Mouse (Mus musculus) spleen, adult 2 months (tissue): Measurements from ENCODE around the gene Saxo1.

Experiments
- CTCF ChIP-seq: fragments of 200-500 bp; IDR thresholded peaks from 2 replicates; pipeline ENCODE4 v1.5.1; 2011; ENCODE audit warnings: mild to moderate bottlenecking, inconsistent platforms; ENCODE audit not compliant: insufficient read depth, insufficient read length, insufficient replicate concordance; ENCODE audit errors: extremely low read depth
- POLR2A ChIP-seq: fragments of 200-500 bp; IDR thresholded peaks from 2 replicates; pipeline ENCODE4 v1.6.1; 2011; ENCODE audit warnings: low read depth, low read length, inconsistent platforms

DNA sequence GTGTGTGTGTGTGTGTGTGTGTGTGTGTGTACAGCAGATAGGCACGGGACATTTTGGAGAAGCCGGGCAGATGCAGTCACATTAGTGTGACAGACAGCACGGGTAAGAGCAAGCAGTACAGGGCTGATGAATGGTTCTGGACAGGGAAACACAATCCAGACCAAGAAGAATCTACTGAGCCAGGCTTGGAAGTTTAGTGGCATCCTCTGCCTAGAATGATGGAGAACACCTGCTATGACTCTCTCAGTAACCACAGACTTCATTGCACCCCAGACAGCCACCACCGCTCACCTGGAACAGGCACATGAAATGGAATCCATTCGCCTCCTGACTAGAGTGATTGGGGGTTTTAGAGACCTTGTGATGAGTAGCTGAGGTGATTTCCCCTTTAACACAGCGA, 38.2 kb downstream of the Saxo1 start:
- TF ChIP-seq CTCF (no peak), POLR2A (no peak)
